Mouse (Mus musculus) liver, embryonic 14.5 days (tissue): ENCODE results near the gene Rin2. TPM values are rescaled to one million over a fixed set of nuclear protein-coding genes. Genes with fewer than 3 reads are reported as not detected.
A peak's percentile ranks its signal among the peaks of the same experiment; 100 is the strongest.

Experiments used
- ATAC-seq: fragments of 200-750 bp; cut with Nextera tagmentation; 2 replicates; pipeline ENCODE4 v1.8.0; 2017; ENCODE audit warnings: moderate number of reproducible peaks, mild to moderate bottlenecking, moderate library complexity; ENCODE audit not compliant: insufficient read depth
- DNase-seq, 3 experiments: peaks; one replicate each; pipeline ENCODE4 v3.0.0-alpha.2; 2012 to 2013; ENCODE audit warnings: low read depth in 3 of 3, low spot score in 3 of 3
- H3K27ac ChIP-seq: fragments of 300-500 bp; sonication (generic); 2 replicates; pipeline ENCODE4 v1.5.1; 2014; ENCODE audit warnings: moderate library complexity, mild to moderate bottlenecking, control low read depth, inconsistent platforms
- H3K27me3 ChIP-seq: fragments of 300-500 bp; sonication (generic); 2 replicates; pipeline ENCODE4 v1.6.1; 2014; ENCODE audit warnings: mild to moderate bottlenecking, low read length, moderate library complexity; ENCODE audit not compliant: control insufficient read depth, insufficient read depth
- H3K36me3 ChIP-seq: fragments of 300-500 bp; sonication (generic); replicated peaks from 2 replicates; pipeline ENCODE4 v1.6.1; 2014; ENCODE audit warnings: low read depth; ENCODE audit not compliant: control insufficient read depth, insufficient read depth
- H3K4me1 ChIP-seq, 2 experiments: fragments of 200-500 bp in 1 of 2; fragments of 300-500 bp in 1 of 2; sonication (generic) in 1 of 2; replicated peaks; 2 replicates each; pipeline ENCODE4 v1.6.1; 2012 to 2014; ENCODE audit warnings: antibody characterized with exemption in 1 of 2, inconsistent platforms in 1 of 2, low read length in 1 of 2; ENCODE audit not compliant: control insufficient read depth in 2 of 2, insufficient read depth in 2 of 2
- H3K4me2 ChIP-seq: fragments of 300-500 bp; sonication (generic); 2 replicates; pipeline ENCODE4 v1.6.1; 2014; ENCODE audit warnings: low read depth, mild to moderate bottlenecking, control low read depth, moderate library complexity
- H3K4me3 ChIP-seq, 2 experiments: fragments of 200-500 bp in 1 of 2; fragments of 300-500 bp in 1 of 2; sonication (generic) in 1 of 2; 2 replicates each; pipeline ENCODE4 v1.5.1; 2012 to 2014; ENCODE audit warnings: low read depth in 2 of 2, low read length in 2 of 2, mild to moderate bottlenecking in 2 of 2, control low read depth in 1 of 2, inconsistent platforms in 1 of 2, moderate library complexity in 1 of 2; ENCODE audit not compliant: insufficient read depth in 1 of 2
- H3K9ac ChIP-seq: fragments of 300-500 bp; sonication (generic); replicated peaks from 2 replicates; pipeline ENCODE4 v1.6.1; 2014; ENCODE audit warnings: mild to moderate bottlenecking, control low read depth, moderate library complexity
- H3K9me3 ChIP-seq: fragments of 300-500 bp; sonication (generic); 2 replicates; pipeline ENCODE4 v1.6.1; 2016; ENCODE audit warnings: low read length, mixed read lengths; ENCODE audit not compliant: control insufficient read depth
- CTCF ChIP-seq: IDR thresholded peaks from 2 replicates; pipeline ENCODE4 v1.5.1; 2016; ENCODE audit warnings: antibody characterized with exemption, low read depth, control low read depth
- EP300 ChIP-seq: IDR thresholded peaks from 2 replicates; pipeline ENCODE4 v1.6.1; 2016; ENCODE audit warnings: antibody characterized with exemption, low read depth
- WGBS: fragments of 180-500 bp; shearing (Covaris S2); extraction: QIAGEN DNeasy Blood & Tissue Kit; methylation state at CpG from one replicate; pipeline ENCODE4 v1.1.7; 2014; ENCODE audit not compliant: insufficient replicate concordance; 5-methylcytosine and 5-hydroxymethylcytosine counted together
- polyA plus RNA-seq, 2 experiments: library from polyadenylated mRNA; depleted of rRNA in 1 of 2; stranded (reverse) in 1 of 2; unstranded in 1 of 2; fragments of >200 nt; fragmentation: Nextera tagmentation in 1 of 2; extraction: Ambion mirVana in 1 of 2; gene quantifications; 2 replicates each; pipeline versions ENCODE4 v1.2.1 to v1.2.3; 2012 to 2014

The Rin2 gene
- polyA plus RNA-seq, 2 experiments: 1.1 to 1.7 TPM

GRCm38 (mm10) chr2:145817195-145817594, 142.2 kb downstream of the Rin2 start:
- TF ChIP-seq EP300 (no peak), CTCF (no peak)
- WGBS: 38% methylated on average over 5 of the region's 5 CpGs
- DNase-seq: no peak

GRCm38 (mm10) chr2:145822013-145822782, 147.2 kb downstream of the Rin2 start:
- Histone ChIP-seq H3K4me1 (0 out of 4 replicates have a peak, but pooled peaks cover 0 to 1% of the 10 kb centered on the region in 2 experiments), H3K4me2 (no peak overlapping the region), H3K4me3 (peak overlapping the region in 1 of 2 experiments; percentile 30; a peak in 2 of 4 replicates), H3K27me3 (no peaks in the 10 kb centered on the region), H3K9ac (no peak overlapping the region), H3K36me3 (no peaks in the 10 kb centered on the region), H3K27ac (no peak overlapping the region), H3K9me3 (no peaks in the 10 kb centered on the region)
- no peak for TF ChIP-seq EP300
- no peak for TF ChIP-seq CTCF
- peak; percentile 35; the same call in 1 of the 2 replicates for ATAC-seq
- DNase-seq: peak in 1 of 3 experiments; percentile 32
- WGBS: 30% methylated on average over 15 of the region's 15 CpGs

More at GRCm38 (mm10) chr2:145817195-145817594, 142.2 kb downstream of the Rin2 start:
- H3K27ac ChIP-seq: no peak overlapping the region
- no peak overlapping the region for H3K9ac ChIP-seq
- H3K9me3 ChIP-seq: no peaks in the 10 kb centered on the region
- no peak for ATAC-seq
- no peaks in the 10 kb centered on the region for H3K27me3 ChIP-seq
- no peaks in the 10 kb centered on the region for H3K4me1 ChIP-seq
- no peak overlapping the region for H3K4me3 ChIP-seq
- no peak overlapping the region for H3K4me2 ChIP-seq
- H3K36me3 ChIP-seq: no peaks in the 10 kb centered on the region

- no peaks in the 10 kb centered on the region for H3K9me3 ChIP-seq
- no peak for TF ChIP-seq CTCF
- no peak for TF ChIP-seq EP300
- no peak overlapping the region for H3K9ac ChIP-seq
- H3K36me3 ChIP-seq: no peaks in the 10 kb centered on the region
- H3K27me3 ChIP-seq: no peaks in the 10 kb centered on the region
- WGBS: 57% methylated on average over 3 of the region's 3 CpGs
- H3K4me2 ChIP-seq: no peak overlapping the region
- no peak overlapping the region for H3K4me3 ChIP-seq
- ATAC-seq (no peak), DNase-seq (no peak)
- no peak overlapping the region for H3K27ac ChIP-seq
- 0 out of 4 replicates have a peak, but pooled peaks cover 0 to 1% of the 10 kb centered on the region in 2 experiments for H3K4me1 ChIP-seq
Observed at GRCm38 (mm10) chr2:145822783-145823729, 148.0 kb downstream of the Rin2 start.

- Histone ChIP-seq H3K9ac (no peak overlapping the region), H3K4me1 (0 out of 4 replicates have a peak, but pooled peaks cover 0 to 1% of the 10 kb centered on the region in 2 experiments), H3K27me3 (no peaks in the 10 kb centered on the region), H3K9me3 (no peaks in the 10 kb centered on the region), H3K4me3 (no peak overlapping the region), H3K27ac (no peak overlapping the region), H3K4me2 (no peak overlapping the region), H3K36me3 (no peaks in the 10 kb centered on the region)
- ATAC-seq (no peak), DNase-seq (no peak)
- TF ChIP-seq CTCF: no peak
- TF ChIP-seq EP300: no peak
- WGBS: 57% methylated on average over 3 of the region's 3 CpGs
Observed at GRCm38 (mm10) chr2:145824749-145825148, 149.7 kb downstream of the Rin2 start.

- DNase-seq (no peak), ATAC-seq (no peak)
- WGBS: 78% methylated on average over 10 of the region's 10 CpGs
- Histone ChIP-seq H3K27me3 (no peaks in the 10 kb centered on the region), H3K4me2 (no peak overlapping the region), H3K27ac (no peak overlapping the region), H3K4me3 (no peak overlapping the region), H3K36me3 (no peaks in the 10 kb centered on the region), H3K9me3 (no peaks in the 10 kb centered on the region), H3K9ac (no peak overlapping the region), H3K4me1 (0 out of 4 replicates have a peak, but pooled peaks cover 0 to 1% of the 10 kb centered on the region in 2 experiments)
- TF ChIP-seq CTCF (no peak), EP300 (no peak)
Observed at GRCm38 (mm10) chr2:145825221-145825620, 150.2 kb downstream of the Rin2 start.
